Mouse (Mus musculus) hindbrain, embryonic 15.5 days (tissue): Measurements from ENCODE around the gene Rdh19. TPM values are rescaled to one million over a fixed set of nuclear protein-coding genes. Genes with fewer than 3 reads are reported as not detected.
"Not testable (repeated sequence)": the region's sequence is repeated elsewhere in the genome, so short reads cannot be mapped to it uniquely, and the experiment has no call there.

Experiments used
- ATAC-seq: fragments of 200-750 bp; cut with Nextera tagmentation; 2 replicates; pipeline ENCODE4 v1.8.0; 2017; ENCODE audit warnings: low read depth, moderate number of reproducible peaks, moderate TSS enrichment; ENCODE audit not compliant: low FRiP score
- H3K27ac ChIP-seq: fragments of 300-500 bp; sonication (generic); replicated peaks from 2 replicates; pipeline ENCODE4 v1.5.1; 2015; ENCODE audit warnings: mild to moderate bottlenecking, inconsistent platforms
- H3K27me3 ChIP-seq: fragments of 300-500 bp; sonication (generic); 2 replicates; pipeline ENCODE4 v1.6.1; 2015; ENCODE audit warnings: control low read depth, inconsistent platforms
- H3K36me3 ChIP-seq: fragments of 300-500 bp; sonication (generic); 2 replicates; pipeline ENCODE4 v1.6.1; 2015; ENCODE audit warnings: control low read depth, inconsistent platforms
- H3K4me1 ChIP-seq: fragments of 300-500 bp; sonication (generic); replicated peaks from 2 replicates; pipeline ENCODE4 v1.6.1; 2015; ENCODE audit warnings: control low read depth, inconsistent platforms
- H3K4me2 ChIP-seq: fragments of 300-500 bp; sonication (generic); 2 replicates; pipeline ENCODE4 v1.6.1; 2015; ENCODE audit warnings: moderate library complexity, mild to moderate bottlenecking, inconsistent platforms
- H3K4me3 ChIP-seq: fragments of 300-500 bp; sonication (generic); 2 replicates; pipeline ENCODE4 v1.5.1; 2015; ENCODE audit warnings: mild to moderate bottlenecking, inconsistent platforms
- H3K9ac ChIP-seq: fragments of 300-500 bp; sonication (generic); 2 replicates; pipeline ENCODE4 v1.6.1; 2015; ENCODE audit warnings: inconsistent platforms
- H3K9me3 ChIP-seq: fragments of 300-500 bp; sonication (generic); 2 replicates; pipeline ENCODE4 v1.6.1; 2016; ENCODE audit warnings: control low read depth, inconsistent platforms
- WGBS: fragments of 180-500 bp; shearing (Covaris S2); methylation state at CpG from one replicate; pipeline ENCODE4 v1.1.7; 2015; 5-methylcytosine and 5-hydroxymethylcytosine counted together
- polyA plus RNA-seq: library from polyadenylated mRNA; unstranded; fragments of >200 nt; fragmentation: Nextera tagmentation; extraction: Ambion mirVana; gene quantifications from 2 replicates; pipeline ENCODE4 v1.2.1, GENCODE M21; 2015

Rdh19 gene
- polyA plus RNA-seq, 1 experiment from 2014 or later: not detected

DNA sequence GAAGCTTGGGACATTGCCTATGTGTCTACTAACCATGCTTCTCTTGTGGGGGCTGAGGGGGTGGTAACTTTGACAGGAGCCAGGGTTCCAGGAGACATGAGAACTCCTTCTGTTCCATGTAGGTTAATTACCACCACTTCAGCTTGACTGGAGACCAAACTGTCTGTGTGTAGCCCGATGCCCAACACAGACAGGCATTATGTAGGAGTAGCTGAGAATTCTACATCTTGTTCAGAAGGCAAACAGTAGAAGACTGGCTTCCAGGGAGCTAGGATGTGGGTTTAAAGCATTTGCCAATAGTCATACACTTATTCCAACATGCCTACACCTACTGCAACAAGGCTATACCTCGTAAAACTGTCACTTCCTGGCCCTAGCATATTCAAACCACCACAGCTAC lies 11.2 kb upstream of the Rdh19 start:
- 81% methylated on average over 2 of the region's 2 CpGs for WGBS
- Histone ChIP-seq H3K9ac (no peak overlapping the region), H3K27me3 (no peaks in the 10 kb centered on the region), H3K4me2 (no peak overlapping the region), H3K9me3 (no peaks in the 10 kb centered on the region), H3K4me3 (no peak overlapping the region), H3K36me3 (no peaks in the 10 kb centered on the region), H3K27ac (no peak overlapping the region), H3K4me1 (no peaks in the 10 kb centered on the region)
- no peak for ATAC-seq

DNA sequence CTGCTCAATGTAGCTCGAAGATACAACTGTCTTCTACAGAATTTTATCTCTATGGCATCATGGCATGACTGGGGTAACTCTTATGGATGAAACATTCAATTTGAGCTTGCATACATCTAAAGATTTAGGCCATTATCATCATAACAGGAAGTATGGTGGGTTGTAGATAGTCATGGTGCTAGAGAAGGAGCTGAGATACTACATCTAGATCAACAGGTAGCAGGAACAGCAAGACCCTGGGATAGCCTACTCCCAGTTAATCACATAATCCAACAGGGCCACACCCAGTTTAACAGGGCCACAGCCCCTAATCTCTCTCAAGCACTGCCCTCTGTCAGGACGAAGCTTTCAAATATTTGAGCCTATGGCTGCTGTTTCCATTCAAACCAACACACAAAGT lies 9.0 kb upstream of the Rdh19 start:
- Histone ChIP-seq H3K9me3 (no peaks in the 10 kb centered on the region), H3K9ac (no peak overlapping the region), H3K36me3 (no peaks in the 10 kb centered on the region), H3K4me1 (no peaks in the 10 kb centered on the region), H3K4me3 (no peak overlapping the region), H3K4me2 (no peak overlapping the region), H3K27me3 (no peaks in the 10 kb centered on the region), H3K27ac (no peak overlapping the region)
- WGBS: 84% methylated on average over 2 of the region's 2 CpGs
- no peak for ATAC-seq

DNA sequence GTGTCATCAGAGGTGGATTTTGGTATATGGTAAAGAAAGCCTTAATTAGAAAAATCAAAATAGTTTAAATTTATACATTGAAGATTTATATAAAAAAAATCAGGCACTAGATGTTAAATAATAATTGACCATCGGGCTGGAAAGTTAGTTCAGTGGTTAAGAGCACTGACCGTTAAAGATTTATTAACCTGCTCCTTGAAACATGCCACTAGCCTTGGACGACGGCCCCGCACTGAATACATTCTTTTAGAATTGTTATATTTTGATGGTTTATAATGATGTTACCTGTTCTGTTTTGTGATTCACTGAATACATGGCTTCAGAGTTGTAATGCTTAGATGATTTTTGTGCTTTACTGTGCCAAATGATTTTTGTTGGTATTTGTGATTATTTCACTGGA lies 3.8 kb upstream of the Rdh19 start:
- H3K4me1 ChIP-seq, H3K9me3 ChIP-seq, H3K27ac ChIP-seq, H3K9ac ChIP-seq, H3K4me3 ChIP-seq, H3K36me3 ChIP-seq, H3K27me3 ChIP-seq, ATAC-seq, H3K4me2 ChIP-seq: not testable (repeated sequence)
- 93% methylated on average over 5 of the region's 5 CpGs for WGBS

DNA sequence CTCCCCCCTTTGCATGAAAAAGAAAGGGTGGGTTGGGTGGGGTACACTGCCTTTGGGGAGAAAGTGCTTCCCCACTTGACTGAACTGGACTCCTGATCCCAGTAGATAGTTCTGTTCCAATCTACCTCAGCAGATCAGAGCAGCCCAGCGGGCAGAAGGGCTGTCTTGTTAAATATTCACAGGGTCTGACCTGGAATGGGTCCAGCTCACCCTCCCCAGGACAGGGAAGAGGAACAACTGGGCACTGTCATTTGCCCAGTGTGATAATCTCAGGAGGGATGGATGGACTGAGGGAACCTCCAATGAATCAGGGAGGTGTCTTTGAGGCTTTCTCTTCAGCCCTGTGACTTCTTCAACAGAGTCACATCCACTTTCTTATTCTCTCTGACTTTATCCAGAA lies 1.6 kb upstream of the Rdh19 start:
- WGBS: 83% methylated on average over 1 of the region's 1 CpGs
- Histone ChIP-seq H3K4me3 (no peak overlapping the region), H3K4me1 (no peaks in the 10 kb centered on the region), H3K4me2 (no peak overlapping the region), H3K9ac (no peak overlapping the region), H3K27me3 (no peaks in the 10 kb centered on the region), H3K36me3 (no peaks in the 10 kb centered on the region), H3K27ac (no peak overlapping the region), H3K9me3 (no peaks in the 10 kb centered on the region)
- ATAC-seq: no peak

DNA sequence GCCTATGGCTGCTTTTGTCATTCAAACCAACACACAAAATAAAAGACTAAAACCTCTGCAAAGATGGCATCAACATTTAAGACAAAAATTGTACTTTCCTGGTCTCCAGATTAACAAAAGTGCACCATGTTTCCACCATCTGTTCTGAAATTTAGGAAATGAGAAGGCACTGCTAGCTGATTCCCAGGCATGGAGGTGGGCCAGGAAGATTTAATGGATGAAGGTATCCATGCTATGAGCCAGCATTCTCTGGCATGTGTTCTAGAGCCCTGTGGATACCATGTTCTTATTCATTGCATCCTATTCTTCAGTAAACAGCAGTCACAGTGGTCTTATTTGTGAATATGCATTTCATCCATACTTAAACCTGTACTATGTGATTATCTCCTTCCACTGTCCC lies 6.6 kb downstream of the Rdh19 start:
- H3K27ac ChIP-seq: no peak overlapping the region
- no peaks in the 10 kb centered on the region for H3K27me3 ChIP-seq
- no peaks in the 10 kb centered on the region for H3K4me1 ChIP-seq
- no peaks in the 10 kb centered on the region for H3K36me3 ChIP-seq
- no peak for ATAC-seq
- H3K4me3 ChIP-seq: no peak overlapping the region
- H3K9me3 ChIP-seq: no peaks in the 10 kb centered on the region
- H3K4me2 ChIP-seq: no peak overlapping the region
- no peak overlapping the region for H3K9ac ChIP-seq

DNA sequence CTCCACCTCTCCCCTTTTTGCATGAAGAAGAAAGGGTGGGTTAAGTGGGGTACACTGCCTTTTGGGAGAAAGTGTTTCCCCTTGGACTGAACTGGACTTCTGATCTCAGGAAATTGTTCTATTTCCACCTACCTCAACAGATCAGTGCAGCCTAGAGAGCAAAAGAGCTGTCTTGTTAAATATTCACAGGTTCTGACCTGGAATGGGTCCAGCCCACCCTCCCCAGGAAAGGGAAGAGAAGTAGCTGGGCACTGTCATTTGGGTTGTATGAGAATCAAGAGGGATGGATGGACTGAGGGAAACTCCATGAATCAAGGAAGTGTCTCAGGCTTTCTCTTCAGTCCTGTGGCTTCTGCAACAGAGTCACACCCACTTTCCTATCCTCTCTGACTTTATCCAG lies 15.2 kb downstream of the Rdh19 start:
- no peak overlapping the region for H3K9ac ChIP-seq
- H3K27me3 ChIP-seq: no peaks in the 10 kb centered on the region
- no peak for ATAC-seq
- no peaks in the 10 kb centered on the region for H3K4me1 ChIP-seq
- H3K36me3 ChIP-seq: no peaks in the 10 kb centered on the region
- no peaks in the 10 kb centered on the region for H3K9me3 ChIP-seq
- H3K4me3 ChIP-seq: no peak overlapping the region
- no peak overlapping the region for H3K4me2 ChIP-seq
- no peak overlapping the region for H3K27ac ChIP-seq

DNA sequence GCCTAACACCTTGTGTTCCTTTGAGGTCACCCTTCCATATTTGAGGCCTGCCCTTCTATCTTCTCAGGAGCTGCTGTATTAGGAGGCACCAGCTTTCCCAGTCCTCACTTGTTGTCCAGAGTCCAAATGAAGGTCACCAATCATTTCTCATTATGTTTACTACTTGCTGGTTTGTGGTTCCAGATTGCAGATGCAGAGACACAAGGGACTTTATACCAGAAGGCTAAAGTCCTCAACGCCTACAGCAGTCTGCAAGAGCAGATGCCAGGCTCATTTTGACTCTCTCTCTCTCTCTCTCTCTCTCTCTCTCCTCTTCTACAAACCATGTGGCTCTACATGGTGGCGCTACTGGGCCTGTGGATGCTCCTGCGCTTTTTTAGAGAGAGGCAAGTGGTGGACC lies 16.5 kb downstream of the Rdh19 start, which contains the start of gene Rdh16f2:
Rdh16f2 (plus strand) TSS at position 243 of the 400 bp plus-strand sequence.
- Histone ChIP-seq H3K27me3 (no peaks in the 10 kb centered on the region), H3K9me3 (no peaks in the 10 kb centered on the region), H3K27ac (no peak within 1 kb of the TSS), H3K4me3 (no peak within 1 kb of the TSS), H3K36me3 (no peaks in the 10 kb centered on the region), H3K4me2 (no peak within 1 kb of the TSS), H3K4me1 (no peaks in the 10 kb centered on the region), H3K9ac (no peak within 1 kb of the TSS)
- ATAC-seq: no peak
- 79% methylated on average over 3 of the region's 3 CpGs for WGBS

DNA sequence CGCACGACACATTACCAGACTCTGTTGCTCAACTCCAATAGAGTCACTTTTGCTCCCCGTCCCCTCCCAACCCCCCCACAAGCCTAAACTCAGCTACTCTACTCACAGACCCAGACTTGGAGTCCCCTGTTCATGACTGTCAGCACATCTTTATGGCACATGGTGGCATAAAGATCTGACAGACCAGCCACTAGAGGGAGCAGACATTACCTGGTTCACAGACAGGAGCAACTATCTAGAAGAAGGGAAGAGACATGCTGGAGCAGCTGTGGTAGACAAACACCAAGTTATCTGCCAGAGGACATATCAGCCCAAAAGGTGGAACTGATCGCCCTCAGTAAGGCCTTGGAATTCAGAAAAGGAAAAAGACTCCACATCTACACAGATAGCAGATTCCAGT lies 22.8 kb downstream of the Rdh19 start:
- H3K4me1 ChIP-seq: no peaks in the 10 kb centered on the region
- 73% methylated on average over 4 of the region's 4 CpGs for WGBS

DNA sequence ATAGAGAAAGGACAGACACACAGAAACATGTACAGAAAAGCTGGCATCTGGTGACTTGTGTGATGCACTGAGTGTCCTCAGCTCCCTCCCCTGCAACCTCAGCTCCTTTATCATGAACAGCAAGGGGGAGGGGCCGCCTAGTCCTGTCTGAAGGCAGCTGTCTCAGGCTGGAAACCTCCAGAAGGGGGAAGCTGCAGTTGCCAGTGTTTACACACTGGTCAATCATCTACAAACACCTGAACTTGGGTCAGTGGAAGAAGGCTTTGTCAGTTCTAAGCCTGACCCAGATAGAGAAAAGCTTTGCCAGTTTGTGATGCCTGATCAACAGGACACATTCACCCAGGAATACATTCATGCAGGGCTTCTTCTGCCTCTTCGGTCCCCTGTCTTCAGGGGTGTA lies 28.0 kb downstream of the Rdh19 start:
- Histone ChIP-seq H3K4me2 (no peak overlapping the region), H3K4me3 (no peak overlapping the region), H3K27ac (no peak overlapping the region), H3K9me3 (no peaks in the 10 kb centered on the region), H3K4me1 (no peaks in the 10 kb centered on the region), H3K27me3 (no peaks in the 10 kb centered on the region), H3K9ac (no peak overlapping the region), H3K36me3 (no peaks in the 10 kb centered on the region)
- WGBS: 47% methylated on average over 2 of the region's 2 CpGs
- no peak for ATAC-seq

More for the DNA sequence above, 22.8 kb downstream of the Rdh19 start:
- ATAC-seq: no peak
- Histone ChIP-seq H3K9ac (no peak overlapping the region), H3K36me3 (no peaks in the 10 kb centered on the region), H3K9me3 (no peaks in the 10 kb centered on the region), H3K27ac (no peak overlapping the region), H3K4me3 (no peak overlapping the region), H3K4me2 (no peak overlapping the region), H3K27me3 (no peaks in the 10 kb centered on the region)

DNA sequence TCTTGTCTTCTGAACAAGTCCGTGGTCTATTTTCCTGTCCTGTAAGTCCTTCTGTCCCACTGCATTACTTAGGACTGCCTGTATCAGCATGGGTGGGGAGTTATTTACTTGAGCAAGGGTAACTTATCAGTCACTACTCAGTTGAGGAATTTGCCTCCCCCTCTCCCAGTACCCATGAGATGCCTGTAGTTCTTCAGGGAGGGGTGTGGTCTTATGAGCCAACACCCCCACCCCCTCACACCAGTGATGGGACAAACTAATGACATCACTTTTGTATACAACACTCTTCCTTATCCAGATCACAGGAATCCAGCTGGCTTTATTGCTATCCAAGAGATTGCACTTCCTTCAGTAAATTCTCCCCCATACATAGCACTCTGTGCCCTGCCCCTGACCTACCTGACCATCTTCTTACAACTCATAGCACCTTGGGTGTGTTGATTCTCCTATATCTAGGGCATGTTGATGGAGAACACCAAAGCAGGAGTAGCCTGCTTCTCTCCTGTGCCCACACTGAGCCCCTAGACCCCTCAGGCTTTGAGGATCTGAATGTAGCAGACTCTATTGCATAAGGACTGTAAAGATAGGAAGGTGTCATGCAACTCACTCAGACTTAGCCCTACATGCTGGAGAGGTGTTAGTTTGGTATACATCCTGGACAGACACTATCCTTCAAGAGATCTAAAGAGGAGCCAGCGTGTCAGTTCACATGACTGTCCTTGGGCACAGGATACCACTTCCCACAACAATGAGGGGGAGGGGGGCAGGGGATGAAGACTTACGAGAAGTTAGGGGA lies 28.7 kb downstream of the Rdh19 start:
- Histone ChIP-seq H3K27me3 (no peaks in the 10 kb centered on the region), H3K4me3 (no peak overlapping the region), H3K4me2 (no peak overlapping the region), H3K36me3 (no peaks in the 10 kb centered on the region), H3K4me1 (no peaks in the 10 kb centered on the region), H3K27ac (no peak overlapping the region), H3K9me3 (no peaks in the 10 kb centered on the region), H3K9ac (no peak overlapping the region)
- 75% methylated on average over 3 of the region's 3 CpGs for WGBS
- no peak for ATAC-seq

DNA sequence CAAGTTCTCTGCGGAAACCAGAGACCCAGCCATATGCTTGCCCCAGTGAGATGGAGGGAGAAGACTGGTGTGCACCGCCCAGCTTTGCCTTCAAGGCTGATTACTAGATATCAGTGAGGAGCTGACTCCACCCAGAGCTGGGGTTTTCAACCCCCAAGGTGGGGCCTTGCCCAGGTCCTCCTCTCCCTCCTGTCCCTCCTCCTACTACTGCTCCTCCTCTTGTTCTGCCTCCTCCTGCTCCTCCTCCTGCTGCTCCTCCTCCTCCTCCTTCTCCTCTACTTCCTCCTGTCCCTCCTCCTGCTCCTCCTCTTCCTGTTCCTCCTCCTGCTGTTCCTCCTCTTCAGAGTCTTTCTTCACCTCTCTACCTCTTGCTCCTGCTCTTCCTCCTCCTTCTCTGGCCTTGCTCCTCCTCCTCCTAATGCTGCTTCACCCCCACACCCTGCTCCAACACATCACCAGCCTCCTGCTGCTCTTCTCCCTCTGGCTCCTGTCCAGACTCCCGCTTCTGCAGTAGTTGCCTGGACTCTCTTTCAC lies 29.5 kb downstream of the Rdh19 start:
- ATAC-seq: no peak
- Histone ChIP-seq H3K27me3 (no peaks in the 10 kb centered on the region), H3K4me1 (no peaks in the 10 kb centered on the region), H3K4me3 (no peak overlapping the region), H3K27ac (no peak overlapping the region), H3K9ac (no peak overlapping the region), H3K36me3 (no peaks in the 10 kb centered on the region), H3K9me3 (no peaks in the 10 kb centered on the region), H3K4me2 (no peak overlapping the region)
- 80% methylated on average over 3 of the region's 3 CpGs for WGBS

DNA sequence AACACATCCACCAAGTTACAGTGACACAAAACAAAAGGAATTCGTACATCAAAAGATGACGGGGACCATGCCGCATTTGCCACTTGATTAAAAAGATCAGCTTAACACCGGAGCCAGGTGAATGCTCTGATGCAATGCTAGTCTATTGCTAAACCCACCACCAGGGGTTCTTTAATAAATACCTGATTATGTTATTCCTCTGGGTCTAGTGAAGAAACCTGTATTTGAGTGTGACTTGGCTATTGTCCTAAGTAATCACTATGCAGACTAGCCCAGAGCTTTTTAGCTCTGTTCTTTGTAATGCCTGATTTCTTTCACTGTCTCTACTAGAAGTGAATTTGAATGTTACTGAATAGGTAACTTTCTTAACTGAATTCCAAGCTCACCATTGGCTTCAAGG lies 31.3 kb downstream of the Rdh19 start:
- H3K27ac ChIP-seq: no peak overlapping the region
- no peak for ATAC-seq
- WGBS: 80% methylated on average over 4 of the region's 4 CpGs
- no peak overlapping the region for H3K4me2 ChIP-seq
- no peak overlapping the region for H3K9ac ChIP-seq
- H3K27me3 ChIP-seq: no peaks in the 10 kb centered on the region
- no peaks in the 10 kb centered on the region for H3K9me3 ChIP-seq
- no peaks in the 10 kb centered on the region for H3K4me1 ChIP-seq
- H3K36me3 ChIP-seq: no peaks in the 10 kb centered on the region
- H3K4me3 ChIP-seq: no peak overlapping the region

DNA sequence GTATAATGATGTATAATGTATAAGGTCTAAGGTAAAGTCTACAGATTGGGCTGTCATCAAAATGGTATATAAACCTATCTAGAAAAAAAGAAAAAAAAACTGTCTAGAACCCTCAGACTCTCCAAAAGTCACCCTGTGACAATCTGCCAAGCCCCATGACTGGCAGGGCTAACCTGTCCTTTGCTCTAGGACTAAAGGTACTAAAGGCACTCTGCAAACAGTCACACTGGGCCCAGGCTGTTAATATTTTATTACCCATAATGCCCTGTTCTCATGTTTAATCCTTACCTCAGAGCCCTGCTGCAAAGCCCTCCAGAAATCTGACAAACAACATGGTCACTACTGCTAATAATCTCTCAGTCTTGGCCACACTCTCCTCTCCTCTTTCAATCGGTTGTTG lies 36.8 kb downstream of the Rdh19 start:
- H3K27ac ChIP-seq: no peak overlapping the region
- H3K4me1 ChIP-seq: no peaks in the 10 kb centered on the region
- no peaks in the 10 kb centered on the region for H3K9me3 ChIP-seq
- no peaks in the 10 kb centered on the region for H3K36me3 ChIP-seq
- no peaks in the 10 kb centered on the region for H3K27me3 ChIP-seq
- ATAC-seq: no peak
- H3K4me2 ChIP-seq: no peak overlapping the region
- WGBS: 79% methylated on average over 1 of the region's 1 CpGs
- H3K9ac ChIP-seq: no peak overlapping the region
- H3K4me3 ChIP-seq: no peak overlapping the region
